Mouse (Mus musculus) heart, embryonic 14.5 days (tissue): ENCODE measurements around the gene 2200002D01Rik. TPM values are rescaled to one million over a fixed set of nuclear protein-coding genes. Genes with fewer than 3 reads are reported as not detected.
A peak's percentile ranks its signal among the peaks of the same experiment; 100 is the strongest.
"Not testable (repeated sequence)": the region's sequence is repeated elsewhere in the genome, so short reads cannot be mapped to it uniquely, and the experiment has no call there.

Source experiments
- ATAC-seq: fragments of 200-750 bp; cut with Nextera tagmentation; 2 replicates; pipeline ENCODE4 v1.8.0; 2017; ENCODE audit warnings: low read depth, moderate TSS enrichment; ENCODE audit not compliant: insufficient number of reproducible peaks, insufficient read depth, low FRiP score
- H3K27ac ChIP-seq, 2 experiments: fragments of 200-500 bp in 1 of 2; fragments of 300-500 bp in 1 of 2; sonication (generic) in 1 of 2; replicated peaks in 1 of 2; 2 replicates each; pipeline ENCODE4 v1.5.1; 2012 to 2014; ENCODE audit warnings: low read depth in 2 of 2, low read length in 2 of 2, control low read depth in 1 of 2, mild to moderate bottlenecking in 1 of 2, mixed read lengths in 1 of 2; ENCODE audit not compliant: control insufficient read depth in 1 of 2, insufficient read depth in 1 of 2
- H3K27me3 ChIP-seq: fragments of 300-500 bp; sonication (generic); 2 replicates; pipeline ENCODE4 v1.6.1; 2014; ENCODE audit warnings: mild to moderate bottlenecking, low read length, control low read depth; ENCODE audit not compliant: control insufficient read depth, insufficient read depth
- H3K36me3 ChIP-seq: fragments of 300-500 bp; sonication (generic); 2 replicates; pipeline ENCODE4 v1.6.1; 2014; ENCODE audit warnings: mild to moderate bottlenecking, control low read depth, low read length, mixed read lengths; ENCODE audit not compliant: control insufficient read depth, insufficient read depth
- H3K4me1 ChIP-seq, 2 experiments: fragments of 200-500 bp in 1 of 2; fragments of 300-500 bp in 1 of 2; sonication (generic) in 1 of 2; 2 replicates each; pipeline ENCODE4 v1.6.1; 2012 to 2014; ENCODE audit warnings: low read length in 2 of 2, control low read depth in 1 of 2, mixed read lengths in 1 of 2; ENCODE audit not compliant: control insufficient read depth in 2 of 2, insufficient read depth in 2 of 2
- H3K4me2 ChIP-seq: fragments of 300-500 bp; sonication (generic); 2 replicates; pipeline ENCODE4 v1.6.1; 2014; ENCODE audit warnings: mild to moderate bottlenecking, low read length
- H3K4me3 ChIP-seq, 2 experiments: fragments of 200-500 bp in 1 of 2; fragments of 300-500 bp in 1 of 2; sonication (generic) in 1 of 2; 2 replicates each; pipeline ENCODE4 v1.5.1; 2012 to 2014; ENCODE audit warnings: low read length in 2 of 2, mild to moderate bottlenecking in 2 of 2, control low read depth in 1 of 2, low read depth in 1 of 2, moderate library complexity in 1 of 2; ENCODE audit not compliant: control insufficient read depth in 1 of 2, insufficient read depth in 1 of 2
- H3K9ac ChIP-seq: fragments of 300-500 bp; sonication (generic); 2 replicates; pipeline ENCODE4 v1.6.1; 2014; ENCODE audit warnings: mild to moderate bottlenecking, low read length
- H3K9me3 ChIP-seq: fragments of 300-500 bp; sonication (generic); 2 replicates; pipeline ENCODE4 v1.6.1; 2016; ENCODE audit warnings: low read length, control low read depth; ENCODE audit not compliant: control insufficient read depth
- WGBS: fragments of 180-500 bp; shearing (Covaris S2); extraction: QIAGEN DNeasy Blood & Tissue Kit; methylation state at CpG from one replicate; pipeline ENCODE4 v1.1.7; 2014; 5-methylcytosine and 5-hydroxymethylcytosine counted together
- polyA plus RNA-seq: library from polyadenylated mRNA; unstranded; fragments of >200 nt; fragmentation: Nextera tagmentation; extraction: Ambion mirVana; gene quantifications from 2 replicates; pipeline ENCODE4 v1.2.1, GENCODE M21; 2014

The 2200002D01Rik gene
- polyA plus RNA-seq, 1 experiment from 2014 or later, result 5.9 TPM

- peaks cover 8% of the 10 kb centered on the region; the same call in 1 of the 2 replicates for H3K27me3 ChIP-seq
- H3K4me2 ChIP-seq, result peak overlapping the region; percentile 58
- ATAC-seq, result peak; percentile 78
- peak overlapping the region; percentile 44 to 59 for H3K4me3 ChIP-seq
- H3K36me3 ChIP-seq, result no peaks in the 10 kb centered on the region
- 3% methylated on average over 34 of the region's 34 CpGs for WGBS
- H3K9me3 ChIP-seq, result peaks cover 12% of the 10 kb centered on the region; the same call in 1 of the 2 replicates
- H3K27ac ChIP-seq, result peak overlapping the region; percentile 46 to 68; a peak in 2 of 4 replicates
- peaks cover 4 to 5% of the 10 kb centered on the region in 2 experiments; a peak in 1 of 4 replicates for H3K4me1 ChIP-seq
- H3K9ac ChIP-seq, result peak overlapping the region; percentile 14; the same call in 1 of the 2 replicates
Observed at GRCm38 (mm10) chr7:29211415-29212198, 36.7 kb downstream of the 2200002D01Rik start.

GRCm38 (mm10) chr7:29211013-29211412 is 37.3 kb downstream of the 2200002D01Rik start:
- 16% methylated on average over 14 of the region's 15 CpGs for WGBS
- Histone ChIP-seq H3K4me2 (peak overlapping the region; percentile 58), H3K27ac (peak overlapping the region; percentile 46 to 68; a peak in 1 of 4 replicates), H3K4me3 (peak overlapping the region; percentile 44 to 59), H3K9ac (peak overlapping the region; percentile 14; the same call in 1 of the 2 replicates)
- ATAC-seq, result peak; percentile 29; the same call in 1 of the 2 replicates
- H3K9me3 ChIP-seq, H3K27me3 ChIP-seq, H3K36me3 ChIP-seq, H3K4me1 ChIP-seq: not testable (repeated sequence)

- H3K4me1 ChIP-seq, result no peaks in the 10 kb centered on the region
- H3K27me3 ChIP-seq, result no peaks in the 10 kb centered on the region
- no peak overlapping the region for H3K9ac ChIP-seq
- H3K4me3 ChIP-seq, result no peak overlapping the region
- no peak overlapping the region for H3K4me2 ChIP-seq
- H3K36me3 ChIP-seq, result no peaks in the 10 kb centered on the region
- no peak overlapping the region for H3K27ac ChIP-seq
- 85% methylated on average over 6 of the region's 6 CpGs for WGBS
- ATAC-seq, result no peak
- no peaks in the 10 kb centered on the region for H3K9me3 ChIP-seq
Observed at GRCm38 (mm10) chr7:29202577-29202976, 45.7 kb downstream of the 2200002D01Rik start.

Other genes with a start within 250 kb of the 2200002D01Rik start
- gene Ryr1, start 123.3 kb downstream of the 2200002D01Rik start, polyA plus RNA-seq, result 0.05 and 0.08 TPM in 2 replicates
- 0.39 and 0.43 TPM in 2 replicates for gene Rasgrp4, start 113.6 kb downstream of the 2200002D01Rik start, polyA plus RNA-seq
- gene Fam98c, start 92.2 kb downstream of the 2200002D01Rik start, polyA plus RNA-seq, result 13.9 and 14.4 TPM in 2 replicates
- 0.28 and 0.86 TPM in 2 replicates for gene Ggn, start 78.3 kb downstream of the 2200002D01Rik start, polyA plus RNA-seq
- 1.3 and 1.6 TPM in 2 replicates for gene Spred3, start 78.1 kb downstream of the 2200002D01Rik start, polyA plus RNA-seq
- gene Psmd8, start 67.8 kb downstream of the 2200002D01Rik start, polyA plus RNA-seq, result 227 and 241 TPM in 2 replicates
- gene Catsperg1, start 34.4 kb downstream of the 2200002D01Rik start, polyA plus RNA-seq, result 0.44 and 0.66 TPM in 2 replicates
- 0.85 and 1.2 TPM in 2 replicates for gene Kcnk6, start 16.0 kb downstream of the 2200002D01Rik start, polyA plus RNA-seq
- 105 and 114 TPM in 2 replicates for gene Yif1b, start 10.1 kb downstream of the 2200002D01Rik start, polyA plus RNA-seq
- gene Spint2, start 33.4 kb upstream of the 2200002D01Rik start, polyA plus RNA-seq, result 93.5 and 98.5 TPM in 2 replicates
- gene Ppp1r14a, start 40.8 kb upstream of the 2200002D01Rik start, polyA plus RNA-seq, result 11.8 TPM in 2 replicates
- 0.54 and 1.5 TPM in 2 replicates for gene Dpf1, start 55.5 kb upstream of the 2200002D01Rik start, polyA plus RNA-seq